Mouse (Mus musculus): ENCODE measurements at regions not wholly inside any gene's neighbourhood (a gene's known extent, or its start where the extent isn't known, plus 50 kb on each side); places are given as distances from the start of the nearest gene placed in this dataset.

DNA sequence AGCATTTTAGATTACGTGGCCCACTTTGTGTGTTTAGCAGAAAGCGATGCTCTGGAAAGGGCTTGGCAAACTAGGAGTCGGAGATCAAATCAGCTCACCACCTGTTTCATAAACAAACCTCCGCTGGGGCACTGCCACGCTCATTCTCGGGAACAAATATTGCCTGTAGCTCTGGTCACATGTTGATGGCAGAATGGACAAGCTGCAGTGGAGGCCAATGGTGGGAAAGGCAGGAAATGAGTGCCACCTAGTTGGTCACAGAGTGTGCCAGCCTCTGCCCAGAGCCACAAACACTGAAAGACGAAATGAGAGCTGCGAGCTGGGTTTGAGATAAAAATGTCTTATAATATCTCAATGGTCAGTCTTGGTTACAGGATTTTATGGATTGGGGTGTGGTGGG lies 259.2 kb upstream of the Csf3r start:
- in situ Hi-C loops (cut with MboI, MseI) = no loop called here

DNA sequence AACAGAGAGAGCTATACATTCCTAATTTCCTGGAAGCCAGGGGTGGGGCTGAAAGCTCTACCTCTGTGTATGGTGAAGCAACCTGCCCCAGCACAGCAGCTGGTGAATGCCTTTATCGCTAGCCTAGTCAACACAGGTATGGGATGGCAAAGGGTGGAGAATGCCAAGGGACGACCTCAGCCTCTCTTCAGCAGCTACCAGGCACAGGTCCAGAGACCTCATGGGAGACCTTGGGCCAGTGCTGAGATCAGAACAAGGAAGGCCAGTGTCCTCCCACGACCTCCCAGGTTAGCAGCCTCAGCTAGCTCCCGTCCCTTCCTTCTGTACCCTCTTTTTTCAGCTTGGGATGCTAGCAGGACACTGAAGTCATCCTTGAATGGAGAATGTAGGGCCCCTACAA lies 247.2 kb upstream of the Csf3r start:
- in situ Hi-C loops (cut with MboI, MseI) = no loop called here

DNA sequence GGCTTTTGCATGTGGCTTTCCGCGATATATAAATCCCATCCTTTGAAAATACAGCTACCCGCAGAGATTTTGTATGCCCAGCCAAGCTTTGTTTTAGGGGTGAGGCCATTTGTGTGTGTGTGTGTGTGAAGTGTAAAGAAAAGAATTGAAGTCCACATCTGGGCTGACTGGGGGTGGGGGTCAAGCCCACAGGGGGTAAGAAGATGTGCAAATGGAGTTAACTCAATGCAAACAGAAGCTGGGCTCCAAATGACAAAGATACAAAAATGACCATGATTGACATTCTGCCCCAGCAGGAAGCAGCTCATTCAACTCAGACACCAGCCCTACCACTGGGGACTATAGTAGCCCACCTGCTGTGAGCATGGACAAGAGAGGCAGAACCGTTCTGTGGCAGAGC lies 244.2 kb upstream of the Csf3r start:
- in situ Hi-C loops (cut with MboI, MseI) = no loop called here

DNA sequence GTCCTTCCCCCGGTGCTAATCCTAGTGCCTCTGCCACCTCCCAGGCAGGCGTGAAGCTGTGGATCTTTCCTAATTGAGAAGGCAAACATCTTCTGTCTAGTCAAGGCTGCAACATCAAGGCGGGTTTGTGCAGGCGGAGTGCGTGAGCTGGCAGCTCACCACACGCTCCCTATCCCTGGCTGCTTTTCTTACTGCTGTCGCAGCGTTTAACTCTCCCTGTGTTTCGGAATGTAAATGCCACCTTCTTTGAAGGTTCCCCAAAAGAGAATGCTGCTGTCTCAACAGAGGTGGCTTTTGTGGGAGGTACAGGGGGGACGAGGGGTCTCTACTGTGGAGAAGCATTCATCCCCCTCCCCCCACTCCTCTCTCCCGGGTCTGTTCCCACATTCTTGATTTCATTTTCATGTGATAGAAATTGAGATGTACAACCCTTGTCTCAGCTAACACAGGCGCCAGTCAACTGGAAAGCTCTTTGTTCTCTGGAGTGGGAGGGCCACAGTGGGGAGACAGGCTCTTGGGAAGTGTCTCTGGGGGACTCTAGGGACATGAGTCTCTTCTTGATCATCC lies 243.3 kb upstream of the Csf3r start:
- in situ Hi-C loops (cut with MboI, MseI) = no loop called here

DNA sequence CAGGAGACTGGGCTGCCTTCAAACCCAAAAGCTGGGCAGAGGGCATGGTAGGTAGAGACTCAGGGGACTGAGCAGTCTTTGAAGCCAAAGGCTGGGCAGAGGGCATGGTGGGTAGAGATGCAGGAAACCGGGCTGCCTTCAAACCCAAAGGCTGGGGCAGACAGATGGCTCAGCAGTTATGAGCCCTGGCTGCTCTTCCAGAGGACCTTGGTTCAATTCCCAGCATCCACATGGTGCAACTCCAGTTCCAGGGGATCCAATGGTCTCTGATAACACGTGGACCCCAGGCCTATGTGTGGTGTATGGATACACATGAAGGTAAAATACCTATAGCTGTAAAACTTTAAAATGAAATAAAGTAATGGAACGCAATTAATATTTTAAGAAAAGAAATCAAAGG lies 242.0 kb upstream of the Csf3r start:
- in situ Hi-C loops (cut with MboI, MseI) = no loop called here

DNA sequence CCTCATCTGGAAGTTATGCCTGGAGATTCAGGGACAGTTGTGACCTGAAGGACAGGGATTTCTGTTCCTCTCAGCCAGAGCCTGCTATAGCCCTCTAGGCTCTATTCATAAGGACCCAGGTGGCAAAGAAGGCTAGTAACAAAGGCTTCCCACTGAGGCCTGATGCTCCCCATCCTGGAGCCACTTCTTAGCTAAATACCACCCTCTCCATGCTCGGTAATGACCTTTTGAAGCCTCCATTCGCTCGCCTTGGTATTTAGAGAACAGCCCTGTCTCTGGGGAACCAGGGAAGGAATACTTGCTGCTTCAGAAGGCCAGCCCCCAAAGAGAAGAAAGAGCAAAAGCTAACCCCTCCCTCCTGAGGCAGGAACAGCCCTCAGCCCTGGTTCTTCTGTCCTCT lies 238.3 kb upstream of the Csf3r start:
- in situ Hi-C loops (cut with MboI, MseI) = no loop called here

DNA sequence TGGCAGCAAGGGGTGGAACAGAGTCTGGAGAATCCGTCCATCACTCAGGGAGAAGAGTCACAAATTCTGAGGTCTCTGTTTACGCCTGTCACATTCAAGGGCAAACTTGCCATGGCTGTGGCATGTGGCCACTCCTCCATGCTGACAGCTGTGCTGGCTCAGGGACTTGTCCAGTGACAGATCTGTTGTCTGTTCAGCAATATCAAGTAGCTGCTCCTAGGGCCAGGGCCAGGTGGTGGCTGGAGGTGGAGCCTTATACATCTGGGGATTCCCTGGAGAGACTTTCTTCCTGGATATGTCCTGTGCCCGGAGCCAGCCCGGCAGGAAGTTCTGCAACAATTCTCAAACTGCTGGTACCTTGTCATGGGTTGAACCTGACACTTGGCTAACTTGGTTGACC lies 229.7 kb upstream of the Csf3r start:
- in situ Hi-C loops (cut with MboI, MseI) = no loop called here

DNA sequence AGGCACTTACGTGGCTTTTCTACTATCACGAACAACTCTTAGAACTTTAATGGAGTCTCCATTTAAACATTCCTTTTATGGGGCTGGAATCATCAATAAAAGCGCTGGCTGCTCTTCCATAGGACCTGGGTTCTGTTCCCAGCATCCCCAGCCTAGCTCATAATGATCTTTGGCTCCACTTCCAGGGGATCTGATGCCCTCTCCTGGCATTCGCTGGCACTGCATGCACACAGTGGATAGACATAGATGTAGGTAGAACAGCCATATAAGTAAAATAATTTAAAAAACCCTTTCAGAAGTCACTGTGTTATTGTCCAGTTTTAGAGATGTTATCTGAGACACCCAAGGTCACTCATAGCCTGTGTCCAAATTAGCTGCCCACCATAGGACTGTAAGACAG lies 216.4 kb upstream of the Csf3r start:
- in situ Hi-C loops (cut with MboI, MseI) = loop anchor here (10.0 kb wide), 2 partner anchors 633 to 1983 kb away; no protein-coding TSS in a partner anchor

DNA sequence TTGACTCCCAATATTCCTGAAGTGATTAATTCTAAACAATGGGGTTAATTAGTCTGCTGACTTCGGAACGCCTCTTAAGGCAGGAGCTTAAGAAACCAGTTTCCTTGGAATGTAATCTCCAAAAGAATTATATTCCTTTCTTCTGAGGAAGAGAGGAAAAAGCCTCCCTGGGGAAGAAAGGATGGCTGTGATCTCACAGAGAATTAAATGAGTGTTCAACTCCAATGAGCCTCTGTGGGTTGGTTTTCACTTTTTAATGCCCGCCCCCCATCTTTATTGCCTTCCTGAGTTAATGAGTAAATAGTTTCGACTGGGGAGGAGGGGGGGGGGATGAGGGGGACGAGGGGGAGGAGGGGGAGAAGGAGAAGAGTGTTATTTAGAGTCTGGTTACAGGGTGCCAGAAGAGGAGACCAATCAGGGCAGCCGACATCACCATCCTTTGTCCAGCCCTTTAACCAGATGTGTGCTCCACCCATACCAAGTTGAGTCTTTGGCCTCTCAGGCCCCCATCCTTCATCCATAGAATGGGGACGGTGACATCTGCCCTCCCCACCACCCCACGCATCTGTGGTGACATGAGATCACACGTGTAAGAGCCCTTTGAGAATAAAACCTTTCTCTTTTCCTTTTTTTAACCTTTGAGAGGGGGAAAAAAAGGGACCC lies 214.8 kb upstream of the Csf3r start:
- in situ Hi-C loops (cut with MboI, MseI) = loop anchor here (10.0 kb wide), 2 partner anchors 635 to 1985 kb away; no protein-coding TSS in a partner anchor

DNA sequence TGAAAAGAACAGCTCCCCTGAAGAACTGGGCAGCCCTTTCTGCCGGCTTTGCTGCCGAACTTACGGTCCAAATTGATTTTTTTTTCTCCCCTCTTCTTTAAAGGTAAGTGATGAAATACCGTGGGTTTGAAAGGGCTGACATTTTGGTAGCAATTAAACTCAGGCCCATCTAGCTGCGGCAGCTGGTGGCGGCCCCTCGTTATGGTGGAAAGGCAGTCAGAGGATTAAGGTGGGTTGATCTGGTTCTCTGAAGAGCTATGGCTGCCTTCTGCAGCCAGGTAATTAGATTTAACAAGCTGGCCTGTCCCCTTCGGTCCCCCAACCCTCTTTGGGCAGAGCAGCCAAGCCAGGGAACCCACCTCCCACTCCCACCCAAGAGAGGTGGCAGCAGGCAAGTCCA lies 214.1 kb upstream of the Csf3r start:
- in situ Hi-C loops (cut with MboI, MseI) = no loop called here

DNA sequence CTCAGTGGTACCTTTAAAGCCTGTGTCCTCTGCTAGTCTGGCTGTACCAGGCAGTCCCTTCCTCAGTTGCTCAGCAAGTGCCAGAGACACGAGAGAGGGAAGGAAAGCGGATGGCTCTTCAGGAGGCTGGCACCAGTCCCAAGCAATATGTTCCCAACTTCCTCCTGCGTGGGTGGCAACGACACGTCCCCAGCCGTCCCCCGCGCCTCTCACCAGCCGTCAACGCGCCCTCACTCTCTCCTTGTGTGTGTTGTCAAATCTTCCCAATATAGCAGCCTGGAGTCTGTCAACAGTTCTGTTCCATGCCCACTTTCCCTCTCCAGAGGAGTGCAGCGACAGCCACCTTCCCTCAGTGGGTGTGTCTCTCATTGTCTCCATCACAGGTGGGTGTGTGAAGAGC lies 210.0 kb upstream of the Csf3r start:
- in situ Hi-C loops (cut with MboI, MseI) = no loop called here

DNA sequence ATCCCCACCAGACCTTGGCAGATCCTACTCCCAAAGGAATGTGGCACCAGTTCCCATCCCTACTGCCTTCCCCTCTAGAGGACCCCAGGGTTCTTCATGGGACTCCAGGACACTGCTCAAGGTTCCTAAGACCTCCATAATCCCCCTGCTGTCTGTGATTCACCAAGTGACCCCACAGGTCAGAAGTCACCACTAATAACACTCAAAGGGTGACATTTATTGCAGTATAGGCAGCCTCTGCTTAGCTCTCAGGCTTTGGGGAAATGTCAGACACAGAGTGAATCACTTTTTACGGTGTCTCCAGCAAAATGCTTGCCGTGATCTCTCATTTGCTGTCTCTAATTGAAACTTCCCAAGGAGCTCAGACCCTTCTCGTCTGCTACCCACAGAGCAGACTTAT lies 209.1 kb upstream of the Csf3r start:
- in situ Hi-C loops (cut with MboI, MseI) = no loop called here

DNA sequence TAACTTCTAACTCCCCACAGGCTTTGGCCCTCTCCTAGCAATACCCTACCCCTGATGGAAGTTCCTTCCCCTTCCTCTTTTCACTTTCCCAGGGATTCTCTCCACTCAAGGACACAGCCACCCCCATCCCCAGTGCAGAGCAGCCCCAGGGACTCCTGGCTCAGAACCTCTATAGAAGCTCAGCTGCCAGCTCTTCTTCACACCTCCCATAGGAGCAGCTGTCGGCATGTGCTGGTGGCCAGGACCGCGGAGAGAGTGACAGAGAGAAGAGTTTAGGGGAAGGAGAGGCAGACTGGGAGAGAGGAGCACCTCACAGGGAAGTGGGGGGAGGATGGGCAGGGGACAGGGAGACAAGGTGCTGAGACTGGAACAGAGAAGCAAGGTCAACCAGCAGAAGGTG lies 199.8 kb upstream of the Csf3r start:
- in situ Hi-C loops (cut with MboI, MseI) = no loop called here

DNA sequence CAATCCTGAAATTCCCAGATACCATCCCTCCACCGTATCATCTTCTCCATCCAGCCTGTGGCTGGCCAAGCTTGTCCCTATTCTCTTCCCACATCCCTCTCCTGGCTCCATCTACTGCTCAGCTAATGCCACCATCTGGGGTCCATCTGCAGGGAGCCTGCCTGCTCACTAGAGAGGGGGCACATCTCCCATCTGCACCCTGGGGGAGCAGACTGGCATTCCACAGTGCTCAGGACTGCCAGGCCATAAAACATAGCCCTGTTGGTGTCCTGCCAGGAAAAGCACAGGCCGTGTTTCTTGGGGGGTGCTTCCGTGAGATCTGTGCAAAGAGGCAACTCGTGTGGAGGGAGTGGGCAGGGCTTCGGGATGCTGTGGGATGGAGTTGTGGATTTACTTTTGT lies 197.9 kb upstream of the Csf3r start:
- in situ Hi-C loops (cut with MboI, MseI) = no loop called here

DNA sequence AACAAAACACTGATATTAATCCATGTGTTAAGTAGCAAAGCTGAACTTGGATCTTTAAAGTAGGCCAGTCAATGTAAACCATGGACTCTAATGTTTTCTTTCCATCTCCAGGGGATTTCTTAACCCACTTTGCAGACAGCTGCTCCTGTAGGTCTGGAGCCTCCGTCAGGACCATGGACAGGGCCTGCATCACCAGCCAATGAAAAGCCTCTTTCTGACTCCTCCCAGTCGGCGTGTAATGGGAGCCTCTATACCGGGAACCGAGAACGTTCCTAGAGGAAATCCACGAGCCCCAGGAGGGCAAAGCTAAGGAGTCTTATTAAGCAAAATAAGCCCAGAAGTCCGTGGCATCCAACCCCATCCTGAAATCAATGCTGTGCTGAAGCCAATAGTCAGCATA lies 189.1 kb upstream of the Csf3r start:
- in situ Hi-C loops (cut with MboI, MseI) = loop anchor here in 1 of 2 experiments (10.0 kb wide), 1 partner anchor 410 kb away; no protein-coding TSS in a partner anchor

DNA sequence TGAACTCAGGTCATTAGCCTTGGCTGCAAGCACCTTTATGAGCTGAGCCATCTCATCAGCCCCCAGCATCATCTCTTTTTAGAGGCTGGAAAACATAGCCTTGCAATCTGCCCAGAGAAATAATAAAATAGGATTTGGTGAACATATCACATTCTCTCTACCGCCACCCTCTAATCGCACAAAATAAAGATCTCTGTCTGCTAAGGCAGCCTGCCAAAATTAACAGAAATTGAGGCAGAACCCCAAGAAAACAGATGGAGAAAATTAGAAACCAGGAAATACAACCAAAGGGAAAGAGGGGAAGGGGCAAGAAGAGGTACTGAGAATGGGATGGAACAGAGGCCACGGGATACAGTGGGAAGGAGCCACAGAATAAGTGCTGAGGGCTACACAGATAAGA lies 176.8 kb upstream of the Csf3r start:
- in situ Hi-C loops (cut with MboI, MseI) = no loop called here

DNA sequence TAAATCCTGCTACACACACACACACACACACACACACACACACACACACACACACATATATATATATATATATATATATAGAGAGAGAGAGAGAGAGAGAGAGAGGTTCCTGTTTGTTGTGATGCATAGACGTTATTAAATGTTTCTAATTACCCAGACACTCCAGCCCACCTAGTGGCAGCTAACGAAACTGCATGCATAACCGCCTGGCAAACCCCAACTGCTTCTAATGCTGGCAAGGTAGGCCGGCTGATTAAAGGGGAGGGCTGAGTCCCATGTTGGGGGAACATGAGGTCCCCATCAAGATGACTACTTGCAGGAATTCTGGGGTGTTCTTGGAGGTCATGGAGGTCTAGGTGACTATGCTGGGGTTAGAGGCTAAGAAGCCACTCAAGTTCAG lies 174.1 kb upstream of the Csf3r start:
- in situ Hi-C loops (cut with MboI, MseI) = no loop called here

DNA sequence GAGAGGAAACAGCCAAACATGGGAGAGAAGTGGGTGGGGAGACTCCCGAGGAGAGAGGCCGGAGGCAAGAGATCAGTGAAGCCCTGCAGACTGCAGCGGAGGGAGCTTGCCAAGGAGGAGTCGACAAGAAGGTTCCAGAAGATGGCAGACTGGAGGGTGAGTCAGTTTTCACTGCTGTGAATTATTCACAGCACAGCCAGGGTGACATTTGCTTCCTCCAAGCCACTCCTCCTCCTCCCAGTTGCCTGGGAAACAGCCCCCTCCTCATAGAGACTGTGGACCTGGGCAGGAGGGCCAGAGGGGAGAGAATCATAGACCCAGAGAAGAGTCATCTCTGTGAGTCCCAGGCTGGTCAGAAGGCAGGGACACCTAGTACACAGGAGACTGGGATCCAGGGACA lies 171.8 kb upstream of the Csf3r start:
- in situ Hi-C loops (cut with MboI, MseI) = no loop called here

DNA sequence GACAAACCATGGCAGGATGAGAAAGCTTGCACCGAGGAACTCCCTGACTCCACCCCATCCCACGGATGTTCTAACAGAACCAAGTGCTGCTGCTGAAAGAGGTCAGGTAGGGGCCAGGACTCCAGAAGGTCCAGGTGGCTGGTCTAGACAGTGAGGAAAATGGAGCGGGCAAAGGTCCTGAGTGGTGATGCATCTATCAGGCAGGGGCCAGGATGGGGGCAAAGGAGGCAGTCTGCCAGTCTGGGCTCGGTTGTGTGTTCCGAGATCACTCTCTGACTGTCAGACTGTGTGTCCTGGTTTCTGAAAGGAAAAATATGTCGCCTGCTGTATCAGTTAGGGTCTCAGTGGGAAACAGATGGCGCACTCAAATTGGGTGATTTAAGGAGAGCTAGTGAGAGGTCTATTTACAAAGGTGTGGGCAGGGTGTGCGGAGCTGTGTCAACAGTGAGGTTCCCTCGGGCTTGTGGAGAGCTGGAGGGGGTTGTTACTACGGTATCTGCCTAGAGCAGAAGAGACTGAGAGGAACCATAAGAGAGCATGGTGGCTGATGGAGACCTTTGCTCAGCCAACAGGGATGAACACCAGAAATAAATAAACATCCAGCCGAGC lies 168.3 kb upstream of the Csf3r start:
- in situ Hi-C loops (cut with MboI, MseI) = no loop called here

DNA sequence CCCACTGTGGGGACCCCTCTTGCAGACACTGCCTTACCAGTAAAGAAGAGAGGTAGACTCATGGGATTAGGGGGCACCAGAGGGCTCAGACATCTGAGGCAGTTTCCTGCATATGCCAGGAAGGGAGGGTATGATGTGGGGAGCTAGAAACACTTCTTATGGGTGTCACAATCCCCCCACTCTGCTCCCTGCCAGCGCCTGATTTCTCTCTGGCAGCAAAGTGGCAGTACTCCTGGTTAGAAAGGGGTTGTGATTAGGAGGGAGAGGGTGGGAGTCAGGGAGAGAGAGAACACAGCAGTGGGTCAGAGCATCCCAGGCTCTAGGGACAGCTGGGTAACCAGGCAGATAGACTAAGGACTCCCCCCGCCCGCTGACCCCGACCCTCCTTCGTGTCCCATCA lies 167.6 kb upstream of the Csf3r start:
- in situ Hi-C loops (cut with MboI, MseI) = no loop called here

DNA sequence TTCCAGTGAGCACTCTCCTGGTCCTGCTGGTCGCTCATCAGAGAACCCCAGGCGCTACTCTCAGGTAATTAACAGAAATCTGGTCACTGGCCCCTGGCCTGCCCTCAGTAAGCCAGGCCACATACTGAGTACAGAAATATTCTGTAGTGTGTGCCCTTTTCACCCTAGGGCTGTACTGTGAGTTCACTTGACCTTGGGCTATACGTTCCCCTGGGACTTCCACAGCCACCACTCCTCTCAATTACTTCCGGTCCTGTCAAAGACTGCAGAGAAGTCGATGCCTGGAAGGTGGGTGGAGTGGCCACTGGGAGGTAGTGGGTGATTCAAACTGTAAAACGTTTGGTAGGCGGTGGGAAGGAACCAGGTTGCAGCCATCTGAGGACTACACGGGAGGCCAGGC lies 159.3 kb upstream of the Csf3r start:
- in situ Hi-C loops (cut with MboI, MseI) = no loop called here

DNA sequence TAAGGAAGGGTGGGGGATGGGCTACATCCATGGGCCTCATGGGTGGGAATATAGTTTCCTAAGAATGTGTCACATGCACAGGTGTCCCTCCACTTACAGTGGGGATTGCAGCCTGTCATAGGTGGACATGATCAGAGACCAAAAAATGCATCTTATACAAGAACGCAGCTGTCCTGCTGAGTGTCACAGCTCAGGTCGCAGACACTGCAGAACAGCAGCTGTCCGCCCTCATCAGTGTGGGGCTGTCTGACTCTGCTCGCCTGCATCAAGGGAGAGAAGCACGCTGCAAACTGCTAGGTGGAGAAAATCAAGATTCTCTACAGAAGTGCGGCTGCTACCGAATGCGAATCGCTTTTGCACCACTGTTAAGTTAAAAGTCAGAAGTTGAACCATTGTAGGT lies 158.6 kb upstream of the Csf3r start:
- in situ Hi-C loops (cut with MboI, MseI) = no loop called here

DNA sequence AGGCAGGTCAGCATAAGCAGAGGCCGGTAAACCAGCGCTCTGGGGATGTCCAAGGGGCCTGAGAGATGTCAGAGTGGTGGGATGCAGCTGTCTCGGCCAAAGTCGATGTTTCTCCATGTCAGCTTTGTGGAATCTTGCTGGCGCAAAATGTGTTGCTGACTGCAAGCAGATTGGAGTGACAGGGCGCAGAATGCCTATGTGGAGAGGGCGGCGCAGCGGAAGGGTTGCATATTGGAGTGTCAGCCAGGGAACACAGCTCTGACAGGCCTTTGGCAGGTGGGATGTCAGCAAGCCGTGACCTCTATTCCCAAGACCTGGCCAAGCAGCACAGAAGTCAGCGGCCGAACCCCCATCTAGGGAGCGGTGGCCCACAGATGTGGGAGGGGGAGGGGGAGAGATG lies 153.1 kb upstream of the Csf3r start:
- in situ Hi-C loops (cut with MboI, MseI) = no loop called here
